Mouse (Mus musculus): Measurements from ENCODE around the gene Enho. TPM values are rescaled to one million over a fixed set of nuclear protein-coding genes. Genes with fewer than 3 reads are reported as not detected.

Gene Enho
- polyA plus RNA-seq, 1 experiment from 2014 or later = 33.7 TPM

DNA sequence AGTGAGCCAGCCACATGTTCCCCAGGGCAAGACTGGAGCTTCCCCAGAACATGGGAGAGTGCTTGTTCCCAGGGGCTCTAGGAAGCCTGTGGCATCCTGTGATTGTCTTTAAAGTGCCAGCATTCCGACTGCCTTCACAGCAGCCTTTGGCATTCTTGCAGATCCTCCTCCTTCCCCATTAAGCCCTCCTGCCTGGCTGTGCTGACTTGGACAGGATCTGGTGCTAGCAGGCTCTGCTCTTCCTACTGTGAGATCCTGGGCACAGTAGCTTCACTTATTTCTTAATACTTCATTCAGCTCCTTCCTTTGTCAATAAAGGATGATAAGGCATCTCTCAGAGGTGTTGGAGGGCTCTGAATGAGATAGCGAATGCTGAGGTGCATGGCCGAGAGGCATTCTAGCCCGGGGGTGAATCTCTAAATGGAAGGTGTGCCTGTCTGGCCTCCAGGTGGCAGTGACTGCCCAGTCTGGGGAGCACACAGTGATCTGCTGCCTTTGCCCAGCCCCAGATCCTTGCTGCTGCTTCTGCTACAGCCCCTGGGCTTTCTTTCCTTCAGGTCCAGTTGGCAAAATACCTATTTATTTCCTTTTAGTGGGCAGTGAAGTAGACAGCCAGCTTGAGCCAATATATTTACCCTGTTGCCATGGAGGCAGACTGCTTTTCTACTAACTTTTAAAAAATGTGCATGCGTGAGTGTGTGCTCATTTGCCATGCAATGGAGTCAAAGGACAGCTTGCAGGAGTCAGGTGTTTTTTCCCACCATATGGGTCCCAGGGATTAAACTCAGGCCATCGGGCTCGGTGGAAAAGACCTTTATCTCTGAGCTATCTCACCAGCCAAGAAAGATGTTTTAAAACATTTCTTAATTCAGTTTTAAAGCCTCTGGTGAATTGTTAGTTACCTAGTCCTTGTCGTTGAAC, 35.4 kb downstream of the Enho start:
- Histone ChIP-seq H3K4me3 (no peak overlapping the region), H3K27me3 (no peaks in the 10 kb centered on the region; the same call in 1 of the 2 replicates), H3K4me1 (no peaks in the 10 kb centered on the region), H3K4me2 (replicated peaks) (no peak overlapping the region), H3K9ac (no peak overlapping the region), H3K27ac (no peak overlapping the region), H3K9me3 (no peaks in the 10 kb centered on the region), H3K36me3 (no peaks in the 10 kb centered on the region)
- 46% methylated on average over 8 of the region's 8 CpGs for WGBS
- ATAC-seq (ENCODE audit: insufficient number of reproducible peaks, insufficient read depth, low FRiP score, low TSS enrichment) = no peak

DNA sequence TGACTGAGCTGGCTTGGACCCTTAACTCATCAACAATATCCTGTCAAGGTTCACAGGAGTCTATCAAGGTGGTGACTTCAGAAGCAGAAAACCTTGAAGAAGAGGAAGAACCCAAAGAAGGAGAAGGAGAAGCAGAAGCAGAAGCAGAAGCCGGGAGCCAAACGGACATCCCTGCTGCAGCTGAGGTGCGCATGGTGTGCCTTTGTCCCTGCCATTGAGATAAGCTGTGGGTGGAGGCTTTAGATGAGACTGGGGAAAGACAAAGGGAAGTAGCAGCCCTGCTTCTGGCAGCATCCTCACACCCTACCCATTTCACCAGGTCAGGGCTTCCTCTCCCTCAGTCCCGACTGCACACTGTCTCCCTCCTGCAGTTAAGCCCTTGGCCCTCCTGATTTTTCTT, 37.3 kb downstream of the Enho start:
- Histone ChIP-seq H3K4me1 (no peaks in the 10 kb centered on the region), H3K4me3 (no peak overlapping the region), H3K27me3 (no peaks in the 10 kb centered on the region; the same call in 1 of the 2 replicates), H3K9ac (no peak overlapping the region), H3K9me3 (no peaks in the 10 kb centered on the region), H3K36me3 (no peaks in the 10 kb centered on the region), H3K27ac (no peak overlapping the region), H3K4me2 (replicated peaks) (no peak overlapping the region)
- ATAC-seq (ENCODE audit: insufficient number of reproducible peaks, insufficient read depth, low FRiP score, low TSS enrichment) = no peak
- WGBS = 48% methylated on average over 4 of the region's 4 CpGs

Other genes starting within 250 kb of the Enho start
- gene Kif24, start 175.4 kb downstream of the Enho start, polyA plus RNA-seq (2016; fragmentation: Nextera tagmentation; extraction: Ambion mirVana) = 10.9 and 11.7 TPM in 2 replicates
- 53.4 and 53.5 TPM in 2 replicates for gene Nudt2, start 175.2 kb downstream of the Enho start, polyA plus RNA-seq (2016; fragmentation: Nextera tagmentation; extraction: Ambion mirVana)
- 8.5 and 9.5 TPM in 2 replicates for gene AI464131, start 137.2 kb downstream of the Enho start, polyA plus RNA-seq (2016; fragmentation: Nextera tagmentation; extraction: Ambion mirVana)
- gene 1110017D15Rik, start 123.0 kb downstream of the Enho start, polyA plus RNA-seq (2016; fragmentation: Nextera tagmentation; extraction: Ambion mirVana) = 2.8 and 3.7 TPM in 2 replicates
- gene Fam219a, start 70.8 kb downstream of the Enho start, polyA plus RNA-seq (2016; fragmentation: Nextera tagmentation; extraction: Ambion mirVana) = 4.1 and 5.3 TPM in 2 replicates
- gene Dnaic1, start 70.5 kb downstream of the Enho start, polyA plus RNA-seq (2016; fragmentation: Nextera tagmentation; extraction: Ambion mirVana) = 0.73 and 0.91 TPM in 2 replicates
- 13.6 and 14.9 TPM in 2 replicates for gene Cntfr, start 56.8 kb upstream of the Enho start, polyA plus RNA-seq (2016; fragmentation: Nextera tagmentation; extraction: Ambion mirVana)
- gene Il11ra1, start 59.7 kb upstream of the Enho start, polyA plus RNA-seq (2016; fragmentation: Nextera tagmentation; extraction: Ambion mirVana) = 337 and 358 TPM in 2 replicates
- 84.9 and 87.8 TPM in 2 replicates for gene Rpp25l, start 73.2 kb upstream of the Enho start, polyA plus RNA-seq (2016; fragmentation: Nextera tagmentation; extraction: Ambion mirVana)
- gene Dctn3, start 82.8 kb upstream of the Enho start, polyA plus RNA-seq (2016; fragmentation: Nextera tagmentation; extraction: Ambion mirVana) = 117 and 122 TPM in 2 replicates
- gene Arid3c, start 90.8 kb upstream of the Enho start, polyA plus RNA-seq (2016; fragmentation: Nextera tagmentation; extraction: Ambion mirVana) = 0.18 TPM in 1 of 2 replicates, not detected in the other
- 40.4 and 41.5 TPM in 2 replicates for gene Galt, start 114.9 kb upstream of the Enho start, polyA plus RNA-seq (2016; fragmentation: Nextera tagmentation; extraction: Ambion mirVana)
- 74.1 and 76.6 TPM in 2 replicates for gene Sigmar1, start 115.8 kb upstream of the Enho start, polyA plus RNA-seq (2016; fragmentation: Nextera tagmentation; extraction: Ambion mirVana)
- gene Ccl27a, start 133.9 kb upstream of the Enho start, polyA plus RNA-seq (2016; fragmentation: Nextera tagmentation; extraction: Ambion mirVana) = 71.7 and 81.6 TPM in 2 replicates

Measured in embryonic facial prominence, embryonic 12.5 days (tissue).